Mouse (Mus musculus) MEL-GATA-1-ER (cell line): ENCODE results near the gene Adam3.

Experiments
- DNase-seq: peaks from one replicate; pipeline ENCODE4 v3.0.0-alpha.2; 2012; ENCODE audit warnings: low read depth; ENCODE audit errors: extremely low read depth

The Adam3 gene

GRCm38 (mm10) chr8:24725630-24726029 lies at the start of gene Adam3:
Adam3 (minus strand) TSS chr8:24725852.
- DNase-seq: no peak

DNA sequence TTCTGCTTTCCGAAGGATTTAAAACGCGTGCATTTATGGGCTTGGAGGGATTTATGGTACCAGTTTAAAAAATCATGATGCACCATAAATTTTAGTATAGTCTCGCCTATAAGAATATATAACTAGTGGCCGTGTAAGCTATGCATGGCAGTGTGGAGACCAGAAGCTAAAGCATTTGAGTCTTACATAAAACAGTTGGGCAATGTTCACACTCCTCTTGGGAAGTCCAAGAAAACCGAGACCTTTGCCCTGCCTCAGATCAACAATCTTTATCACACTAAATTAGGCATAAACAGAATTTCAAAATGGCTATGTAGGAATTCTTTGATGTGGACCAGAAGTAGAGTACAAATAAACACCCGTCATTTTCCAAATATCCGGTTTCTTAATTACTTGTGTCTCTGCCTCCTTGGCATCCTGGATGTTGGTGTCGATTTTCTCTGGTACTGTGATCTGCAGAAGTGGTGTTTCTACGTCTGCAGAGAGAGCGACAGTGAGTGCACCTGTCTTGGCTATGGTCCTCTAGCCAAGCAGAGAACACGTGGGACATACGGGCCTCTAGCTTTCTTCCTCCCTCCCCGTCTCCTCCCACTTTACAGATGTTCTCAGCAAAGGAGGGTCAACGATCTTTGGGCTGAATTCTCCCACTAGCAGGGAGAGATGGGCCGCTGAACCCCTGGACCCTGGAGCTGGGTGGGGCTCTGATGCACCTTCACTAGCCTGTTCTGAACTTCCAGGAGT lies 596 bp downstream of the Adam3 start:
- DNase-seq: no peak
